Mouse (Mus musculus): ENCODE measurements around the gene Ptprg. TPM values are rescaled to one million over a fixed set of nuclear protein-coding genes. Genes with fewer than 3 reads are reported as not detected.

Ptprg gene
- total and polyA plus RNA-seq, 3 experiments = not detected

DNA sequence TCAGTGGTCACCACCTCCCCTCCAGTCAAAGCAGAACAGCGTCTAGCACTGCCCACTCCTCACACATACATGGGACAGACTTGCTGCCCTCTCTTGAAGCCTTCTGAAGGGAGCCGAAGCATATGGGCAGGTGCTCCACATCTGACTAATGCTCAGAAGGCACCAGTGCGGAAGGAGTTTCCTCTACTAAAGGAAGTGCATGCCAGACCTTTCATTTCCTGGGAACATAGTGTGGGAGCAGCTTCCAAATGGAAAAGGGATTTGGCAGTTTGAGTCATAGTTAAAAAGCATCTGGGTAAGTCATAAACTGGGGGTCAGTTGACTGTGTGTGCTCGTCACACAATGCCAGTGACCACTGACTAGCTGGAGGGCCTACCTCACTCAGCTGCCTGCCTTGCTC lies 288.3 kb downstream of the Ptprg start:
- Histone ChIP-seq H3K4me1 (ENCODE audit: control insufficient read depth in 1 of 2, insufficient read depth in 2 of 2, low read length in 2 of 2) (no peaks in the 10 kb centered on the region), H3K4me3 (ENCODE audit: control insufficient read depth in 1 of 2, insufficient read depth in 1 of 2, low read depth in 2 of 2, low read length in 2 of 2) (no peak overlapping the region), H3K27ac (ENCODE audit: control insufficient read depth, low read depth, low read length) (no peak overlapping the region), H3K36me3 (ENCODE audit: control insufficient read depth in 1 of 2, insufficient read depth in 2 of 2, low read length in 2 of 2) (no peaks in the 10 kb centered on the region), H3K9ac (ENCODE audit: control insufficient read depth, low read depth, low read length, poor library complexity, severe bottlenecking) (no peak overlapping the region), H3K9me3 (replicated peaks; ENCODE audit: insufficient read depth, low read length) (no peaks in the 10 kb centered on the region), H3K27me3 (ENCODE audit: control insufficient read depth in 1 of 2, insufficient read depth in 2 of 2, low read length in 2 of 2) (no peaks in the 10 kb centered on the region), H3K79me2 (ENCODE audit: control insufficient read depth, insufficient read depth, low read length, poor library complexity) (no peaks in the 10 kb centered on the region)
- DNase-seq (ENCODE audit: low read depth, low spot score) = no peak
- TF ChIP-seq UBTF (IDR thresholded peaks at IDR 0.05; ENCODE audit: borderline replicate concordance, insufficient read depth, low read depth, low read length) (no peak), MYB (IDR thresholded peaks at IDR 0.05; ENCODE audit: low read depth, low read length) (no peak), ZKSCAN1 (IDR thresholded peaks at IDR 0.05; ENCODE audit: low read depth, low read length) (no peak), POLR2AphosphoS2 (IDR thresholded peaks at IDR 0.05; ENCODE audit: low read length) (no peak), ETS1 (IDR thresholded peaks at IDR 0.05; ENCODE audit: low read depth, low read length) (no peak), TCF12 (IDR thresholded peaks at IDR 0.05; ENCODE audit: low read depth, low read length) (no peak), CHD1 (IDR thresholded peaks at IDR 0.05; ENCODE audit: low read depth, low read length) (no peak)

- Histone ChIP-seq H3K79me2 (ENCODE audit: control insufficient read depth, insufficient read depth, low read length, poor library complexity) (no peaks in the 10 kb centered on the region), H3K9ac (ENCODE audit: control insufficient read depth, low read depth, low read length, poor library complexity, severe bottlenecking) (no peak overlapping the region), H3K36me3 (ENCODE audit: control insufficient read depth in 1 of 2, insufficient read depth in 2 of 2, low read length in 2 of 2) (no peaks in the 10 kb centered on the region), H3K4me1 (ENCODE audit: control insufficient read depth in 1 of 2, insufficient read depth in 2 of 2, low read length in 2 of 2) (no peaks in the 10 kb centered on the region), H3K27ac (ENCODE audit: control insufficient read depth, low read depth, low read length) (no peak overlapping the region), H3K9me3 (replicated peaks; ENCODE audit: insufficient read depth, low read length) (no peaks in the 10 kb centered on the region), H3K27me3 (ENCODE audit: control insufficient read depth in 1 of 2, insufficient read depth in 2 of 2, low read length in 2 of 2) (no peaks in the 10 kb centered on the region), H3K4me3 (ENCODE audit: control insufficient read depth in 1 of 2, insufficient read depth in 1 of 2, low read depth in 2 of 2, low read length in 2 of 2) (no peak overlapping the region)
- no peak for DNase-seq (ENCODE audit: low read depth, low spot score)
- TF ChIP-seq EP300 (IDR thresholded peaks at IDR 0.05; ENCODE audit: low read depth in 1 of 2, low read length in 2 of 2) = no peak
- no peak for TF ChIP-seq MAZ (IDR thresholded peaks at IDR 0.05; ENCODE audit: low read depth, low read length)
- TF ChIP-seq MYB (IDR thresholded peaks at IDR 0.05; ENCODE audit: low read depth, low read length) = no peak
- no peak for TF ChIP-seq CHD1 (IDR thresholded peaks at IDR 0.05; ENCODE audit: low read depth, low read length)
- no peak for TF ChIP-seq E2F4 (IDR thresholded peaks at IDR 0.05; ENCODE audit: borderline replicate concordance, low read depth, low read length)
- no peak for TF ChIP-seq JUND (IDR thresholded peaks at IDR 0.05; ENCODE audit: low read depth, low read length)
- TF ChIP-seq POLR2AphosphoS2 (IDR thresholded peaks at IDR 0.05; ENCODE audit: low read length) = no peak
- no peak for TF ChIP-seq GATA1 (IDR thresholded peaks at IDR 0.05; ENCODE audit: low read depth, low read length)
- TF ChIP-seq ZC3H11A (IDR thresholded peaks at IDR 0.05; ENCODE audit: low read depth, low read length) = no peak
- no peak for TF ChIP-seq TBP (IDR thresholded peaks at IDR 0.05; ENCODE audit: low read depth, low read length)
- TF ChIP-seq HCFC1 (IDR thresholded peaks at IDR 0.05; ENCODE audit: low read depth, low read length) = no peak
- TF ChIP-seq USF1 (IDR thresholded peaks at IDR 0.05; ENCODE audit: low read depth, low read length) = no peak
Observed at GRCm38 (mm10) chr14:11852896-11853295, 299.6 kb downstream of the Ptprg start.
